Mouse (Mus musculus) heart, embryonic 11.5 days (tissue): ENCODE measurements around the gene Ndufa4l2. TPM values are rescaled to one million over a fixed set of nuclear protein-coding genes. Genes with fewer than 3 reads are reported as not detected.

Source experiments
- ATAC-seq: fragments of 200-750 bp; cut with Nextera tagmentation; replicated peaks from 2 replicates; pipeline ENCODE4 v1.8.0; 2017; ENCODE audit warnings: moderate library complexity; ENCODE audit not compliant: insufficient number of reproducible peaks, low FRiP score, low TSS enrichment
- H3K27ac ChIP-seq: fragments of 300-500 bp; sonication (generic); 2 replicates; pipeline ENCODE4 v1.5.1; 2014; ENCODE audit warnings: mild to moderate bottlenecking, low read depth, low read length
- H3K27me3 ChIP-seq: fragments of 300-500 bp; sonication (generic); 2 replicates; pipeline ENCODE4 v1.6.1; 2014; ENCODE audit warnings: mild to moderate bottlenecking, low read length, mixed read lengths; ENCODE audit not compliant: control insufficient read depth, insufficient read depth
- H3K36me3 ChIP-seq: fragments of 300-500 bp; sonication (generic); 2 replicates; pipeline ENCODE4 v1.6.1; 2014; ENCODE audit warnings: mild to moderate bottlenecking, low read length, moderate library complexity, mixed read lengths; ENCODE audit not compliant: control insufficient read depth, insufficient read depth
- H3K4me1 ChIP-seq: fragments of 300-500 bp; sonication (generic); 2 replicates; pipeline ENCODE4 v1.6.1; 2014; ENCODE audit warnings: low read length; ENCODE audit not compliant: control insufficient read depth, insufficient read depth
- H3K4me2 ChIP-seq: fragments of 300-500 bp; sonication (generic); 2 replicates; pipeline ENCODE4 v1.6.1; 2014; ENCODE audit warnings: mild to moderate bottlenecking, moderate library complexity
- H3K4me3 ChIP-seq: fragments of 300-500 bp; sonication (generic); 2 replicates; pipeline ENCODE4 v1.5.1; 2014; ENCODE audit warnings: low read depth, low read length
- H3K9ac ChIP-seq: fragments of 300-500 bp; sonication (generic); 2 replicates; pipeline ENCODE4 v1.6.1; 2014; ENCODE audit warnings: mild to moderate bottlenecking, low read depth, low read length, moderate library complexity
- H3K9me3 ChIP-seq: fragments of 300-500 bp; sonication (generic); replicated peaks from 2 replicates; pipeline ENCODE4 v1.6.1; 2016; ENCODE audit warnings: low read length; ENCODE audit not compliant: control insufficient read depth
- WGBS: fragments of 180-500 bp; shearing (Covaris S2); extraction: QIAGEN DNeasy Blood & Tissue Kit; methylation state at CpG from one replicate; pipeline ENCODE4 v1.1.7; 2014; ENCODE audit not compliant: insufficient replicate concordance; 5-methylcytosine and 5-hydroxymethylcytosine counted together
- polyA plus RNA-seq: library from polyadenylated mRNA; unstranded; fragments of >200 nt; fragmentation: Nextera tagmentation; extraction: Ambion mirVana; gene quantifications from 2 replicates; pipeline ENCODE4 v1.2.1, GENCODE M21; 2014

Gene Ndufa4l2
- polyA plus RNA-seq, 1 experiment from 2014 or later: 13.9 TPM

- Histone ChIP-seq H3K27me3 (peaks cover 87% of the 10 kb centered on the region), H3K4me3 (peak overlapping the region; percentile 29), H3K4me2 (peak overlapping the region; percentile 51), H3K9ac (no peak overlapping the region), H3K4me1 (peaks cover 14% of the 10 kb centered on the region), H3K9me3 (no peaks in the 10 kb centered on the region), H3K36me3 (no peaks in the 10 kb centered on the region), H3K27ac (no peak overlapping the region)
- WGBS: under 1% methylated on average over 26 of the region's 26 CpGs
- ATAC-seq: no peak; the same call in 1 of the 2 replicates
Observed at GRCm38 (mm10) chr10:127526681-127527080, 11.9 kb downstream of the Ndufa4l2 start.

- H3K4me2 ChIP-seq: no peak overlapping the region
- H3K36me3 ChIP-seq: no peaks in the 10 kb centered on the region
- ATAC-seq: 0 out of 2 replicates have a peak, but pooled peaks have one; percentile 37
- H3K9ac ChIP-seq: no peak overlapping the region
- peaks cover 13% of the 10 kb centered on the region for H3K4me1 ChIP-seq
- H3K9me3 ChIP-seq: no peaks in the 10 kb centered on the region
- WGBS: 3% methylated on average over 17 of the region's 17 CpGs
- peaks cover 95% of the 10 kb centered on the region for H3K27me3 ChIP-seq
- no peak overlapping the region for H3K27ac ChIP-seq
- no peak overlapping the region for H3K4me3 ChIP-seq
Observed at GRCm38 (mm10) chr10:127527481-127527880, 12.7 kb downstream of the Ndufa4l2 start.

DNA sequence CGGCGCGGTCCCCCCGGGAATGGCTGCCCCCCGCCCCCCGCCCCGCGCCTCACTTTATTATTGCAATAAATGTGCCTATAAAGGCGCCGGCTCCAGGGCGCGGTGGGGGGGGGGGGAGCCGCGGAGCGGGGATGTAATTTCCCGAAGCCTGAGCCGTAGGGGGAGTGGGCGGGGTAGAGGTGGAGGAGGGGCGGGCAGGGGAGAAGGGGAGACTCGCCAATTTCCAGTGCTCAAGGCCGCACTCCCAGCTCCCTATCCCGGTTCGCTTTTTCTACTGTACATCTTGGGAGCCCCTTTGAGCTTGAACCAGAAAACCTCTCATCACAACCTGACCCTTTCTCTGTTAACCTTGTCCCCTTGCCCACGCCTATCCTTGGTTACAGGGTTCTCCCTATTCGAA lies 16.2 kb downstream of the Ndufa4l2 start:
- no peaks in the 10 kb centered on the region for H3K36me3 ChIP-seq
- no peaks in the 10 kb centered on the region for H3K9me3 ChIP-seq
- peaks cover 22% of the 10 kb centered on the region for H3K4me1 ChIP-seq
- no peak overlapping the region for H3K4me3 ChIP-seq
- H3K4me2 ChIP-seq: no peak overlapping the region; the same call in 1 of the 2 replicates
- WGBS: under 1% methylated on average over 22 of the region's 25 CpGs
- peaks cover 100% of the 10 kb centered on the region for H3K27me3 ChIP-seq
- no peak overlapping the region for H3K9ac ChIP-seq
- ATAC-seq: no peak
- no peak overlapping the region for H3K27ac ChIP-seq

- Histone ChIP-seq H3K9ac (no peak overlapping the region), H3K27ac (no peak overlapping the region), H3K9me3 (no peaks in the 10 kb centered on the region), H3K36me3 (no peaks in the 10 kb centered on the region), H3K4me1 (peaks cover 19% of the 10 kb centered on the region), H3K4me3 (no peak overlapping the region), H3K4me2 (no peak overlapping the region), H3K27me3 (peaks cover 100% of the 10 kb centered on the region)
- no peak for ATAC-seq
- 1% methylated on average over 4 of the region's 4 CpGs for WGBS
Observed at GRCm38 (mm10) chr10:127531548-127531947, 16.8 kb downstream of the Ndufa4l2 start.

- Histone ChIP-seq H3K4me1 (peaks cover 13% of the 10 kb centered on the region), H3K36me3 (peaks cover 1% of the 10 kb centered on the region; the same call in 1 of the 2 replicates), H3K9ac (peak within 1 kb of the TSS; percentile 54), H3K9me3 (no peaks in the 10 kb centered on the region), H3K27ac (no peak within 1 kb of the TSS), H3K4me2 (peak within 1 kb of the TSS; percentile 67), H3K27me3 (peaks cover 76% of the 10 kb centered on the region), H3K4me3 (peak within 1 kb of the TSS; percentile 41)
- WGBS: 1% methylated on average over 60 of the region's 78 CpGs
- no peak for ATAC-seq
Observed at GRCm38 (mm10) chr10:127534036-127534928, 19.5 kb downstream of the Ndufa4l2 start, which contains the start of gene Nxph4. Gene Nxph4 (minus strand): TSS chr10:127534559.

GRCm38 (mm10) chr10:127534929-127535384 lies 20.2 kb downstream of the Ndufa4l2 start:
- peaks cover 69% of the 10 kb centered on the region for H3K27me3 ChIP-seq
- peak overlapping the region; percentile 41; the same call in 1 of the 2 replicates for H3K4me3 ChIP-seq
- peak overlapping the region; percentile 67 for H3K4me2 ChIP-seq
- H3K27ac ChIP-seq: no peak overlapping the region
- H3K36me3 ChIP-seq: peaks cover 4% of the 10 kb centered on the region; the same call in 1 of the 2 replicates
- peaks cover 13% of the 10 kb centered on the region for H3K4me1 ChIP-seq
- no peaks in the 10 kb centered on the region for H3K9me3 ChIP-seq
- ATAC-seq: no peak
- 1% methylated on average over 30 of the region's 30 CpGs for WGBS
- H3K9ac ChIP-seq: no peak overlapping the region

DNA sequence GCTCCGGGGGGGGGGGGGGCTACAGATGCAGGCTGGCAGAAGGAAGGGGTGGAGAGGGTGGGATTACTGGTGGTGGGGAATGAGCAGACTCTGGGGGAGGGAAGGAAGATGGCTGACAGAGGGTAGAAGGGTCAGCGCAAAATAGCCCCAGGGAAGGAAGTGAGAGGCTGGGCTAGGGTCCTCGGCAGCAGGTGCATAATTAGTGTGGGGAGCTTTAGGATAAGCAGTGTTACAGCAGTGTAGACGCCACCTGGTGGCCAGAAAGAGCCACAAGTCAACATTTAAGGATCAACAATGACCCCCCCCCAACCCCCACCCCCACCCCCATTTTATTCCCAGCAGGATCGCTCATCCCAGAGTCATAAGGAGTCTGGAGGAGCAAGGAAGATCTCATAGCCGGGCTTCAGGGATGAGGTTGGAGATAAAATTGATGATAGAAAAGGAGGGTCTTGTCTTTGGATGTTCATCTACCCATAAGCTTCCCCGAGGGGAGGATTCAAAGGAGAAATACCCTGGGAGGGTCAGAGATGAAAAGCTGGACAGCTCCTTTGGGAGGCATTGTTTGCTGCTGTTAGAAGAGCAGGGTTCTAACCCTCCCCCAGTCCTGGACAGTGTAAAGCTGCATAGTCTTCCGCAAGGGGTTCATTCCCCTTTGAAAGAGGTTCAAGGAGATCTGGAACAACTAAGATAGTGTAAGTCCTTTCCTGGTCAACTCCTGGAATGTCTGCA lies 22.0 kb downstream of the Ndufa4l2 start:
- Histone ChIP-seq H3K9me3 (no peaks in the 10 kb centered on the region), H3K36me3 (peaks cover 12% of the 10 kb centered on the region), H3K4me1 (peaks cover 10% of the 10 kb centered on the region), H3K27me3 (peaks cover 51% of the 10 kb centered on the region), H3K9ac (no peak overlapping the region), H3K4me2 (no peak overlapping the region), H3K27ac (no peak overlapping the region), H3K4me3 (no peak overlapping the region)
- ATAC-seq: no peak
- WGBS: 11% methylated on average over 8 of the region's 8 CpGs

DNA sequence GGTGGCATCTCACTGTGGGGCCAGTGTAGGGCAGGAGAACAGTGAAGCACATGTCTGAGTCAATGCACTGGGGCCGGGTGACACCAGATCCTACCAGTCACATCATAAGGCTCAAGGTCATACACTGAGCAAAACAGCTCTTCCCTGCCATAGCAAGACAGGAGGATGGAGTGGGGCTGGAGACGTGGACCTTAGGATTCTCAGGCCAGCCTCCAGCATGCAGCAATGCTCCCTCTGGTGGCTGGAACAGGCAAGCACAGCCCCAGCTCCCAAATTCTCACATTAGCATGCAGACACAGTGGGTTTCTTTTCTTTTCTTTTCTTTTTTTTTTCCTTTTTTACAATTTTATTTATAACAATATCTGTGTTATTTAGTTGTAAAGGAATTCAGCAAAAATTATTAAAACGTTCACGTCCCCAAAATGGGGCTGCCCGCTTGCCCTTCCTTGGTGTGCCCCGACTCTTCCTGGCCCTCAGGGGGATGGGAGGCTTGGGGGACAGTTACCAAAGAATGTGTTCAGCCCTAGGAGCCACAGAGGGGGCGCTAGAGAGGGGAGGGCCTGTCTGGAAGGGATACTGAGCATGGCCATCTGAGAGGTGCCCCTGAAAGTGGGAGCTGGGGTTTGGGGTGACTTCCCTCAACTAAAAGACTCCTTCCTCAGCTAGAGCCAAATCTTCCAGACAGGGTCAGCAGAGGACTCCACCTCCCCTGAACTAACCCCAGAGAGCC lies 23.3 kb downstream of the Ndufa4l2 start:
- Histone ChIP-seq H3K4me2 (no peak overlapping the region), H3K27ac (no peak overlapping the region), H3K36me3 (peaks cover 17% of the 10 kb centered on the region), H3K4me3 (no peak overlapping the region), H3K9ac (no peak overlapping the region), H3K9me3 (no peaks in the 10 kb centered on the region), H3K27me3 (peaks cover 38% of the 10 kb centered on the region), H3K4me1 (peaks cover 10% of the 10 kb centered on the region)
- 0 out of 2 replicates have a peak, but pooled peaks have one; percentile 27 for ATAC-seq
- WGBS: 24% methylated on average over 7 of the region's 7 CpGs
